Mouse (Mus musculus) midbrain, embryonic 10.5 days (tissue): ENCODE data around the gene Plekhg3. TPM values are rescaled to one million over a fixed set of nuclear protein-coding genes. Genes with fewer than 3 reads are reported as not detected.

Source experiments
- DNase-seq: peaks from one replicate; pipeline ENCODE4 v3.0.0-alpha.2; 2017; ENCODE audit warnings: low spot score
- H3K27ac ChIP-seq: fragments of 300-500 bp; sonication (generic); replicated peaks from 2 replicates; pipeline ENCODE4 v1.5.1; 2016; ENCODE audit warnings: mild to moderate bottlenecking
- H3K27me3 ChIP-seq: fragments of 300-500 bp; sonication (generic); 2 replicates; pipeline ENCODE4 v1.6.1; 2016; ENCODE audit warnings: low read depth, mild to moderate bottlenecking; ENCODE audit not compliant: poor library complexity, severe bottlenecking
- H3K36me3 ChIP-seq: fragments of 300-500 bp; sonication (generic); 2 replicates; pipeline ENCODE4 v1.6.1; 2016; ENCODE audit warnings: mild to moderate bottlenecking, moderate library complexity
- H3K4me1 ChIP-seq: fragments of 300-500 bp; sonication (generic); 2 replicates; pipeline ENCODE4 v1.6.1; 2016
- H3K4me3 ChIP-seq: fragments of 300-500 bp; sonication (generic); 2 replicates; pipeline ENCODE4 v1.5.1; 2016; ENCODE audit warnings: mild to moderate bottlenecking, moderate library complexity
- H3K9me3 ChIP-seq: fragments of 300-500 bp; sonication (generic); replicated peaks from 2 replicates; pipeline ENCODE4 v1.6.1; 2016; ENCODE audit warnings: mild to moderate bottlenecking
- whole genome bisulfite sequencing: fragments of 180-500 bp; shearing (Covaris S2); methylation state at CpG from one replicate; pipeline ENCODE4 v1.1.7; 2016; 5-methylcytosine and 5-hydroxymethylcytosine counted together
- microRNA-seq: library from miRNA; unstranded; fragments of <30 nt; microRNA quantifications from one replicate; pipeline ENCODE4, GENCODE M21; 2017
- polyA plus RNA-seq: library from polyadenylated mRNA; unstranded; fragments of >200 nt; fragmentation: Nextera tagmentation; extraction: Ambion mirVana; gene quantifications from 2 replicates; pipeline ENCODE4 v1.2.1, GENCODE M21; 2016

Plekhg3 gene
- polyA plus RNA-seq, 1 experiment from 2014 or later = 1.5 TPM

DNA sequence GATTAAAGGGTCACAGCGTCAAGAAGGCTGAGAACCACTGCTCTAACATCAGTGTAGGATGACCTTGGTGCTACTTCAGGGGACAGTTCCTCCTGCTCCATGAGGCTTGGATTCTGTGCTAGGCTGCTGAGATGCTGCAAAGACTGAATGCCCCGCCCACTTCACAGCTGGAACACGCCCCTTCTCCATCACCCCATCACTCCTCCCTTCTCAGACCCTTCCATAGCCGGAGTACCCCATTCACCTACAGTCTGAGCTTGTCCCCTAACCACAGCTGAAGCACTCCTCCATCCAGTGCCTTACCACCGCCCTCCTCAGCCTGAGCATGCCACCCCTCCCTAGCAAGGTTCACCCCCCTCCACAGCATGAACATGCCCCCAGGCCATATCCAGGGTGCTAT is 89.2 kb downstream of the Plekhg3 start:
- Histone ChIP-seq H3K4me3 (no peak overlapping the region), H3K9me3 (no peaks in the 10 kb centered on the region), H3K4me1 (peaks cover 6% of the 10 kb centered on the region; the same call in 1 of the 2 replicates), H3K27ac (no peak overlapping the region), H3K27me3 (no peaks in the 10 kb centered on the region), H3K36me3 (no peaks in the 10 kb centered on the region)
- 50% methylated on average over 5 of the region's 5 CpGs for WGBS
- DNase-seq = no peak

DNA sequence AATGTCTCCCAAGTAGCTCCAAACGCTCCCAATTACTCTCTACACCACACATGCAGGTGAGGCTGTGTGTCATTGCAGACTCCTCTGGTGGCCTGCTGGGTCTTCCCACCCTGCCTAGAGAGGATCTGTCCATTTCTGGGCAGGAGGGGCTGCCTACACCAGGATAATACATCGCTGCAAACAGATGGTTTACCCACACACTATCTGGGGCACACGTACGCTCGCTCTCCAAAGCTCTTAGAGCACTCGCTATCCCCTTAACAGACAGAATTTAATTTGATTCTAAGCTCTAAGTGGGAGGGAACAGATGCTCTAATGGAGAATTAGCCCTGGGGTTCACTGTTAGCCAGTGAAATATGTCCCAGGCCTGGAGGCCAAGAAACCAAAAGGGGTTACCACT is 92.7 kb downstream of the Plekhg3 start:
- Histone ChIP-seq H3K4me1 (peaks cover 6% of the 10 kb centered on the region; the same call in 1 of the 2 replicates), H3K36me3 (no peaks in the 10 kb centered on the region), H3K9me3 (no peaks in the 10 kb centered on the region), H3K27me3 (no peaks in the 10 kb centered on the region), H3K4me3 (no peak overlapping the region), H3K27ac (no peak overlapping the region)
- no peak for DNase-seq
- 88% methylated on average over 6 of the region's 6 CpGs for WGBS

Small RNAs within 50 kb of the gene (microRNA-seq; reads per million reads assigned to microRNA genes)
- gene Mir5135 = not detected

Other genes with a start within 250 kb of the Plekhg3 start
- gene Akap5, start 206.0 kb upstream of the Plekhg3 start, polyA plus RNA-seq = 2.5 and 4.7 TPM in 2 replicates
- 18.2 and 19.0 TPM in 2 replicates for gene Zbtb25, start 161.3 kb upstream of the Plekhg3 start, polyA plus RNA-seq
- gene Zbtb1, start 160.6 kb upstream of the Plekhg3 start, polyA plus RNA-seq = 7.2 and 7.9 TPM in 2 replicates
- 4.9 and 5.9 TPM in 2 replicates for gene Hspa2, start 126.7 kb upstream of the Plekhg3 start, polyA plus RNA-seq
- 0.33 and 0.71 TPM in 2 replicates for gene Ppp1r36, start 113.4 kb upstream of the Plekhg3 start, polyA plus RNA-seq
- gene Sptb, start 179.7 kb downstream of the Plekhg3 start, polyA plus RNA-seq = 3.7 and 3.8 TPM in 2 replicates
- gene Churc1, start 234.6 kb downstream of the Plekhg3 start, polyA plus RNA-seq = 117 and 123 TPM in 2 replicates
- gene Fntb, start 234.7 kb downstream of the Plekhg3 start, polyA plus RNA-seq = 49.4 and 49.9 TPM in 2 replicates